ENCODE assay signal across 18 mouse cellular contexts in the genomic region with DNA sequence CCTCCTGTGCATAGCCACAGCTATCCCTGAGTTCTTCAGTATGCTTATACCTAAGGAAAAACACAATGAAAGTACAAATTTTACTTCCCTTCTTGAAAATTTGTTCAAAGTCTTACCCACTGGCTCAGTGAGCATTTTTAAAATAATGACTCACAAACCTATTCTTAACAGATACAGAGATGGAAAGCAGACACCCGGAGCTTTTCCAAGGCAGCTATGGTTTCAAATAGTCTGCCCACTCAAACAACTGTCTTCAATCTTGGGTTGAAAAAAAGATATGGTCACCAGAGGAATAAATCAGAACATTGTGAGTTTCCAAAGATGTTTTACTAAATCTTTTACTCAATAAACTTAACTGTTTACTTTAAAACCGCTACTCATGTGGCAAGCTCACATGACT.
DNase-seq lines count a peak whose midpoint lies in the region; TF ChIP-seq lines count a peak whose summit lies in the region.
"Had no signal": no experiment of that assay in that cellular context is flagged by ENCODE, and none has a peak within 500 bp of the region (broad histone marks: within the 10 kb centered on the region; RNA-seq: fewer than 3 reads in every experiment).

No protein-coding gene starts in this region.

- no peak overlapping the region for H3ac ChIP-seq in myocyte (ENCODE audit: control insufficient read depth, insufficient read length)

- no peak overlapping the region for H3K4me3 ChIP-seq in myocyte
- H3K4me3 ChIP-seq: embryonic facial prominence, embryonic 12.5 days; forebrain, embryonic 15.5 days; heart, embryonic 10.5 days; hindbrain, embryonic 13.5 days had no signal

- no peaks in the 10 kb centered on the region for H3K36me3 ChIP-seq in myocyte (ENCODE audit: control insufficient read depth, insufficient read depth)
- H3K36me3 ChIP-seq: embryonic facial prominence, embryonic 12.5 days; forebrain, embryonic 15.5 days; heart, embryonic 10.5 days; hindbrain, embryonic 13.5 days had no signal

- no peak for TF ChIP-seq POLR2A in myocyte (IDR thresholded peaks at IDR 0.05; ENCODE audit: insufficient read length, low read depth)

- H3K79me2 ChIP-seq in myocyte (ENCODE audit: control insufficient read depth, insufficient read depth) = no peaks in the 10 kb centered on the region

- H3K4me2 ChIP-seq in myocyte (ENCODE audit: low read depth) = peak overlapping the region; percentile 58
- H3K4me2 ChIP-seq: embryonic facial prominence, embryonic 12.5 days; forebrain, embryonic 15.5 days; hindbrain, embryonic 13.5 days had no signal

- peak; percentile 21 for DNase-seq in heart, adult 11 months
- no peak for DNase-seq in heart, postnatal 36 days
- peak; percentile 27 to 49 for DNase-seq in left cerebral cortex, adult 9 months (ENCODE audit: low spot score in 2 of 2)
- DNase-seq in left cerebral cortex, postnatal 10 days (ENCODE audit: extremely low spot score in 1 of 2, low spot score in 2 of 2) = no peak
- peak; percentile 62 for DNase-seq in NIH3T3 (ENCODE audit: low read depth)
- no peak for DNase-seq in adrenal gland, postnatal 25 days
- DNase-seq: adrenal gland, adult 8-10 months; cerebellum, adult 11-12 months; cerebellum, adult 9-10 months; cerebellum, postnatal 25 days; gastrocnemius, postnatal 36 days; heart, adult 18-20 months; heart, postnatal 10 days had no signal

- no peaks in the 10 kb centered on the region for H3K27me3 ChIP-seq in myocyte (ENCODE audit: control insufficient read depth, insufficient read depth, insufficient read length)
- H3K27me3 ChIP-seq: embryonic facial prominence, embryonic 12.5 days; forebrain, embryonic 15.5 days; hindbrain, embryonic 13.5 days had no signal

- intact Hi-C loops in heart, postnatal 36 days (cut with DNase I) = no loop called here
- intact Hi-C loops in left cerebral cortex, postnatal 10 days (cut with DNase I) = no loop called here

TF ChIP-seq in myocyte, 11 proteins besides CTCF, POLR2A, EP300 and RAD21:
- TF ChIP-seq POLR2AphosphoS2 (IDR thresholded peaks at IDR 0.05; ENCODE audit: insufficient read length, low read depth) = no peak
- TF ChIP-seq MYOD1 (IDR thresholded peaks at IDR 0.05; ENCODE audit: control insufficient read depth in 1 of 3, insufficient read length in 2 of 3, low read depth in 2 of 3) = no peak
- TF ChIP-seq MYOG (IDR thresholded peaks at IDR 0.05; ENCODE audit: control insufficient read depth in 1 of 3, insufficient read depth in 1 of 3, insufficient read length in 2 of 3, low read depth in 2 of 3) = no peak
- no peak for TF ChIP-seq CEBPB (IDR thresholded peaks at IDR 0.05; ENCODE audit: insufficient read depth, poor library complexity, severe bottlenecking)
- no peak for TF ChIP-seq TCF12 (IDR thresholded peaks at IDR 0.05; ENCODE audit: insufficient read depth, poor library complexity, severe bottlenecking)
- TF ChIP-seq MAX (IDR thresholded peaks at IDR 0.05; ENCODE audit: low read depth) = no peak
- TF ChIP-seq TCF3 (IDR thresholded peaks at IDR 0.05; ENCODE audit: insufficient read length, low read depth) = no peak
- no peak for TF ChIP-seq REST (IDR thresholded peaks at IDR 0.05; ENCODE audit: insufficient read depth, insufficient read length)
- no peak for TF ChIP-seq SRF (IDR thresholded peaks at IDR 0.05; ENCODE audit: control insufficient read depth, insufficient read length, low read depth)
- TF ChIP-seq USF1 (IDR thresholded peaks at IDR 0.05; ENCODE audit: low read depth) = no peak
TF ChIP-seq in myocyte: peak in this region for 0.

Comparison
In these comparisons a context has a peak if more than half of its experiments do, and no peak if none do; other contexts are left out.
1. DNase-seq: peak in heart, adult 11 months (single experiment), left cerebral cortex, adult 9 months (2 of 2) and NIH3T3 (single experiment); none in heart, postnatal 36 days (0 of 2), left cerebral cortex, postnatal 10 days (0 of 2) and adrenal gland, postnatal 25 days (single experiment).